Mouse (Mus musculus) brain, embryonic 14.5 days (tissue): ENCODE measurements around the gene Wnk4.

Source experiments
- CTCF ChIP-seq: fragments of 200-500 bp; IDR thresholded peaks from 2 replicates; pipeline ENCODE4 v1.5.1; 2012; ENCODE audit warnings: inconsistent platforms, mild to moderate bottlenecking, moderate library complexity, borderline replicate concordance; ENCODE audit not compliant: insufficient read depth, insufficient read length; ENCODE audit errors: extremely low read depth
- POLR2A ChIP-seq: fragments of 200-500 bp; IDR thresholded peaks from 2 replicates; pipeline ENCODE4 v1.6.1; 2012; ENCODE audit warnings: mild to moderate bottlenecking, inconsistent platforms, borderline replicate concordance; ENCODE audit not compliant: poor library complexity, insufficient read depth, insufficient read length, severe bottlenecking; ENCODE audit errors: extremely low read depth

- TF ChIP-seq CTCF (no peak), POLR2A (no peak)
These were observed 20.5 kb downstream of the Wnk4 start for GRCm38 (mm10) chr11:101280837-101281236.
